Mouse (Mus musculus) cortical plate, adult 2 months (tissue): ENCODE measurements around the gene Il11ra1.
"Not testable (repeated sequence)": the region's sequence is repeated elsewhere in the genome, so short reads cannot be mapped to it uniquely, and the experiment has no call there.

Experiments
- CTCF ChIP-seq: fragments of 200-500 bp; IDR thresholded peaks from 2 replicates; pipeline ENCODE4 v1.5.1; 2011; ENCODE audit warnings: mild to moderate bottlenecking, control low read depth, low read length; ENCODE audit not compliant: insufficient read depth; ENCODE audit errors: extremely low read depth
- POLR2A ChIP-seq: fragments of 200-500 bp; IDR thresholded peaks from 2 replicates; pipeline ENCODE4 v1.6.1; 2011; ENCODE audit warnings: mild to moderate bottlenecking, low read length, control low read depth; ENCODE audit not compliant: insufficient read depth; ENCODE audit errors: extremely low read depth

DNA sequence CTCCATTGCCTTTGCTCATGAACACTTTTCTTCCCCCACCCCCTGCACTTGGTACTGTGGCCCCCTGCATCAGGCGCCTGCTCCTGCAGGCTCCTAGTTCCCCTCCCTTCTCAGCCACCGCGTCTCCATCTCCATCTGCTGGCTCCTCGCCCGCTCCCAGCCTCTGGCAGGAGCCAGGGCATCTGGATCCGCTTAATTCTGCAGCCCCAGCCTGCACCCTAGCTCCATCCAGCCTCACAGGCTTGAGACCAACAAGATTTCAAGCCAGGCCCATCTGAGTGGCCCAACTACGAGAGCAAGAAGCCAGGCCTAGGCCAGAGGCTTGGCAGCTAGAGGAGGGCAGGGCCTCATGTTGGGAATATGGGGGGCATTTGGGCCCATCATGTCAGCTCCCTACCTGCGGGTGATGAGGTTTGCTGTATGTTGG, 62.9 kb downstream of the Il11ra1 start:
- not testable (repeated sequence) for TF ChIP-seq CTCF, POLR2A
